Mouse (Mus musculus) heart, adult 2 months (tissue): Measurements from ENCODE around the gene Galns.

ENCODE experiments used
- CTCF ChIP-seq: fragments of 200-600 bp; IDR thresholded peaks from 2 replicates; pipeline ENCODE4 v1.8.1; 2022; ENCODE audit warnings: antibody characterized with exemption, mild to moderate bottlenecking, moderate library complexity
- POLR2A ChIP-seq: fragments of 200-500 bp; IDR thresholded peaks from 2 replicates; pipeline ENCODE4 v1.6.1; 2011; ENCODE audit warnings: mild to moderate bottlenecking, low read depth, low read length, control low read depth; ENCODE audit not compliant: insufficient read depth

DNA sequence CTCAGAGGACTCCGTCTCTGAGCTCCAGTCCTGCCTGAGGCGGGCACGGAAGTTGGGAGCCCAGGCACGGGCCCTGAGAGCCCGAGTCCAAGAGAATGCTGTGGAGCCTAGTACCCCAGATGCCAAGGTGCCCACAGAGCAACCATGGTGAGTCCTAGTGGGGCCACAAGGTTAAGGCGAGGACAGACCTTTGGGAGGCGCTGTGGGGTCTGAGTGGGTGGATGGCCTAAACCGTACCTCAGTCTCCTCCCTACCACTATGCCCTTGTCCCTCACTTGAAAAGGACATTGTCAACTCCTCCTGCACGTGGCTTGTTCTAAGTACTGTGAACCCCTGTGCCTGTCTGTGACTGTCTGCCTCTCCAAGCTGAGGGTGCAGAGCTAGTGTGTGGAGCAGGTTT is 41.9 kb downstream of the Galns start:
- TF ChIP-seq POLR2A: no peak
- TF ChIP-seq CTCF: no peak
